Mouse (Mus musculus) erythroid progenitor cell, adult 5-6 weeks (primary cell): ENCODE measurements around the gene Fam81a. TPM values are rescaled to one million over a fixed set of nuclear protein-coding genes. Genes with fewer than 3 reads are reported as not detected.
A peak's percentile ranks its signal among the peaks of the same experiment; 100 is the strongest.

Experiments
- ATAC-seq: replicated peaks from 2 replicates; pipeline ENCODE4 v1.8.0; 2016; ENCODE audit warnings: moderate number of reproducible peaks, mild to moderate bottlenecking, moderate TSS enrichment, inconsistent platforms; ENCODE audit not compliant: poor library complexity, low FRiP score, severe bottlenecking
- total RNA-seq, 2 experiments: library from RNA; stranded (forward) in 1 of 2; stranded (reverse) in 1 of 2; fragments of 150-400 nt in 1 of 2; fragments of 186-747, 209-891 nt in 1 of 2; gene quantifications; 2 replicates each; pipeline versions ENCODE4 v1.2.3 to v1.2.4; 2015 to 2017; ENCODE audit warnings: low replicate concordance in 2 of 2

The Fam81a gene
- total RNA-seq, 2 experiments from 2014 or later = not detected

DNA sequence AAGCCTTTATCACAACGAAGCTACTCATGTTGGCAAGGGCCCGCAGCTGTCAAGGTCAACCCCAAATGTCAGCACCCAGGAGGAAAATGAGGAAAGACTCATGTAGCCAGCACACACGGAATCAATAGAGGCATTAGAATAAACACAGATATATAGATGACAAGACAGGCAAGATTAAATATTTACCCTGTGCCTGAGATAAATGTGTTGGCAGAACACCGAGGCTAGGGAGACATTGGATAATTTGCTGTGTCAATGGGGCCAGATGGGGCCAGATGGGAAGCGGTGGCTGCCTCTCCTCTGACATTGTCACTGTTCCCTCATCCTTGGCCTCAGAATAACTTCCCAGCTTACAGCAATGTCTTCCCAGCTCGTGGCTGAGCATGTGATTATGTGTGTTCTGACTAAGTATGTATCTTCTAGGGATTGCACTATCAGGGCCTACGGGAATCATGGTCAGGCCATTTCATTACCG is 72.4 kb downstream of the Fam81a start:
- ATAC-seq = no peak

DNA sequence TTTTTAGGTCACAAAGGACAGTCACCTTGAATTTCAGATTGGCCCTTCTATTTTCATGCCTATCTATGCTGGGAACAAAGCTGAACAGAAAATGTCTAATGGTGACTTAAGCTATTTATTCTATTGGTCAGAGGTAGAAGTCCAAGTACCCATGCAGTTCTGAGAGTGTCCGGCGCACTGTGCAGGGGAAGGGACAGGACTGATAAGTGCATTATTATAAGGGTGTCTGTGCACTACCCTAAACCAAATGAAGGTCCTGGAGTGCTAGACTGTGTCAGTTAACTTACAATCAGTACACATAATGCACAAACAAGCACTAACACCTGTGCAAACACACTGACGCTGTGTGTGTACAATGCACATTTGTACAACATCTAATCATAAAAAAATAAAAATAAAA is 74.9 kb downstream of the Fam81a start:
- ATAC-seq = no peak

DNA sequence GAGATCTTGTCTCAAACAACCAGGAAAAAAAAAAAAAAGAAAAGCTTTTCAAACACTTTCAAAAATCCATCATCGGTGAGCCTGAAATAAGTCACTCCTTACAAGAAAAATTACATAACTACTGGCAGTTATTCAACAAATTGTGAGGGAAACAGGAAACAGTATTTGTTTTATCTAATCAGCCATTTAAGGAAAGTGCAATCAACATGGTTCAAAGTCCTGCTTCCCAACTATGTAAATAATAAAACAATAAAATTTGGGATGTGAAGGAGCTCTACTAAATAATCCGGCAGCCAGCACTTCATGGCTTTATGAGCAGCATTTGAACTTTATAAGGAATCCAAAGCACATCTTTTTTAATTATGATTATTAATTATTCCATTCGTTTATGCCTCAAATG is 80.3 kb downstream of the Fam81a start:
- no peak for ATAC-seq

DNA sequence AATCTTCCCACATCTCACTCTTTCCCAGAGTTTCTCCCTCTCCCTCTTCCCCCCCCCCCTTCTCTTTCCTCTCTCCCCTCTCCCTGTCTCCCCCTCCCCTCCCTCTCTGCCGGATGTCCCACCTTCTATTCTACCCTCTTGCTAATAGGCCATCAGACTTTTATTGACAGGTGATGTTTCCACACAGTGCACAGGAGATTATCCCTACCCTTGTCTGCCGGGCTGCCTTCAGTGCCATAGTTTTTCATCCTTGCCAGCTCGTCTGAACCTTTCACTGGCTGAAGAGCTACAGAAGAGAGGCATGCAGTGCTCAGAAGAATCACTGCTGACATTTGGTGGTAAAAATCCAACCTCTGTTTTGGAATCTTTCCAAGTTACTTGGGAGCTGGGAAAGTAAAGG is 88.9 kb downstream of the Fam81a start:
- ATAC-seq = no peak

DNA sequence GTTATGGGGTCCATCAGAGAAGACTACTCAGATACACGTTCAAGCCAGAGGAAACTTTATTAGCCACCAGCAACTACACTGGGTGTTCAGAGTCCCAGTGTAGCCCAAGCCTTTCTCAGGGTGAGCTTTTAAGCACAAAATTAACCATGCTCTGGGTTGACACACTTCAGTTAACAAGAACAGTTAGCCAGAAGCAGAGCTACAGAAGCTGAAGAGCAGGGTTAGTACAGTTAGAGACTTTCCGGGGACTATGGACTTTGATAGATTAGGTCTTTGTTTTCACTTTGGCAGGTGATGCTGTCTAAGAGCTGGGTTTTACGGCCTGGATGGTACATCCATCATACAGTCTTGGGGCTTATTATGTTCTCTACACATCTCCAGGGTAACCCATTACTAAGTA is 89.6 kb downstream of the Fam81a start:
- no peak for ATAC-seq

DNA sequence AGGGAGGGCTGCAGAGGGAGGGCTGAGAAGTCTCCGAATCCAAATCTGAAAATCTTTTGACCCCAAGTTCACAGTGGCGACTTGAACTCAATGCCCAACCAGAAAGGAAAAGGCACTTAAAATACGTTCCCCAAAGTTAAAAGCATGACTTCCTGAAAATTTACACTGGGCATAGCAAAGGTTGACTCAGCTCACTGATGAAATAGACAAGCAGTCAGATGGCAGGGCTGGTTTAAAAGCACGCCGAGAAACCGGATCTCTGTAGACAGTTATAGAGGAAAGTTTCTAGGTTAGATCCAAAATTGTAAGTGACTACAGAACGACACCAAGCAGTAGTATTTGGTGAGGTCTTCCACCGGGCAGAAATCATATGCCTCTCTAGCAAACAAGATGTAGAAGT is 92.5 kb downstream of the Fam81a start:
- no peak for ATAC-seq

DNA sequence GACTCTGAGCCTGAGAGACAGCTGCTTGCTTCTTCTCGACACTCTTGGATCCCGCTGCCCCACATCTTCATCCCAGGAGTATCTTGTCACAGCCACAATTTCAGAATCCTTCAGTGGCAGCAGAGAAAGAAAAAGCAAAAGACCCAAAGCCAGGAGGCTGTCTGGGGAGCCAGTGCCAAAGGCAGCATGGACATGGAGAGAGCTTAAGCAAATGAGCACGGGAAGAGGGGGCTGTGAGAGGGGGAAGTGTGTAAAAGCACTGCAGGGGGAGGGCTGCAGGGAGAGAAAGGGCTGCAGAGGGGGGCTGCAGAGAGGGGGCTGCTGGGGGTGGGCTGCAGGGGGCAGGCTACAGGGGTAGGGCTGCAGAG is 93.0 kb downstream of the Fam81a start:
- no peak for ATAC-seq

DNA sequence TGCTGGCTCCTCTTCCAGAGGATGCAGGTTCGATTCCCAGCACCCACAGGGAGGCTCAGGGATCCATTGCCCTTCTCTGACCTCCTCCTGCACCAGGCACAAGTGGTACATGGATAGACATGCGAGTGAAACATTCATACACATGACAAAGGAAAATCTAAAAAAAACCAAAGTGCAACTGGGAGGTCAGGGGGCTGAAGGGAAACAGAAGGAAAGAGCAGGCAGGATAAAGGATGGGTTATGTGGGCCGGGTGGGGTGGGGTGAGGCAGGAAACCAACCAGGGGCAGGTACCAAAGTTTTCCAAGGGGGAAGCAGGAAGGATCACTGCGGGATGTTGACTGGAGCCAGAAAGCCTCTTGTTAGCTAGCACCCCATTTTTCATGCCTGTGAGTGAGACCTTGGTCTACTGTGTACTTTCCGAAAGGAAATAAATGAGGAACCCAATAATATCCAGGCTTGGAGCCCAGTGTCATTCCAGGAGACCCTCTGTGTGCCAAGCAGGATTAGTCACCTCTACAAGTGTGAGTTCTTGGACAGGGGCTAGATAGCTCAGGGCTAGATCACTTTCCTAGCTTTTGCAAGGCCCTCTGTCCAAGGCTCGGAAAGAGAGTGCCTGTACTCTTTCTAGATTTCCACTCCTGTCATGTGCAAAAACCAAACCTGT is 93.5 kb downstream of the Fam81a start:
- ATAC-seq = no peak

DNA sequence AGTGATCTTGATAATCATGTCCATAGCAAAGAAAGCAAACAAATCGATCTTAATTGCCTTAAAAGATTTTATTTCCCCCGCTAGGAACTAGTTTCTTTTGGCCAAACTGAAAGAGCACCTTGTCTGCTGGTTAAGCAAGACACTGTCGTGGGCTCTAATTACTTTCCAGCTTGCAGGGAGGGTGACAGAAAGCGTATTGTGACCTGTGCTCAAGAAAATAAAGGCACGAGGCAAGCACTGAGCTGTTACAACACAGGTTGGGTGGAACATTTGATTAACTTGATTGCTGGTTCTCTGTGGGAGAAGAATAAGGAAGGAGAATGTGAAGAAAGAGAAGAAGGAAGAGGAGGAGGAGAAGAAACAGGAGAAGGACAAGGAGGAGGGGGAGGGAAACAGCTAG is 94.1 kb downstream of the Fam81a start:
- no peak for ATAC-seq

DNA sequence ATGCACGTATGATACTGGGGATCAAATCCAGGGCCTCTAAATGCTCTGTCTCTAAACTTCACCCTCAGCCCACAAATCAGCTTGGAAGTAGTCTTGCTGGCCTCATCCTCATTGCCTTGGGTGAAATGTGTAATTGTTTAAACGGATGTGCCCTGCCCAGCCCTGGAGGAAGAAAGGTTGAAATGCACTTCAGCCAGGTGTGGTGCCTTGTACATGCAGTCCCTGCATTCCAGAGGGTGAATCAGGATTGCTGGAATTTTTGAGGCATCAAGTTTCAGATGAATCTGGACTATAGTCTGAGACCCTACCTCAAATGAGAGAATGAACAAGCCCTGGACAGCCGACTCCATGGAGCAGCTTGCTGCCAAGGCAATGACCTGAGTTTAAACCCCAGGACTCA is 94.5 kb downstream of the Fam81a start:
- no peak for ATAC-seq

DNA sequence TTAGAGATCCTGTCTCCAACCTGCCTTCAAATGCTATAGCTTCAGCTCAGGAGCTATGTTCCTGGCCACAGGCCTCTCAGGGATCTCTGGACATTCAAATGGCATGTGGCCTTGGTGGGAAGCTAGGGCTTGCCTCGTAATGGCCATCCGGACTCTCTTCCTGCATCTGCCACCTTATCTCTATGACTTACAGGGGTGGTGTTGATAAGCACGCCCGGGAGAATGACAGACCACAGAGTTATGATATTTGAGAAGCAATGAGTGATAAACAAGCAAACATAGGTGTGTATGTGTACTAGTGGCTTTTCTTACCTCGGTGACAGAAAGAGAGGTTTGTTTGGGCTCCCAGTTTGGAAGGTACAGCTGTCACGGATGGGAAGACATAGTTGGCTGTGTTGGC is 96.1 kb downstream of the Fam81a start:
- ATAC-seq = peak; percentile 43; the same call in 1 of the 2 replicates

DNA sequence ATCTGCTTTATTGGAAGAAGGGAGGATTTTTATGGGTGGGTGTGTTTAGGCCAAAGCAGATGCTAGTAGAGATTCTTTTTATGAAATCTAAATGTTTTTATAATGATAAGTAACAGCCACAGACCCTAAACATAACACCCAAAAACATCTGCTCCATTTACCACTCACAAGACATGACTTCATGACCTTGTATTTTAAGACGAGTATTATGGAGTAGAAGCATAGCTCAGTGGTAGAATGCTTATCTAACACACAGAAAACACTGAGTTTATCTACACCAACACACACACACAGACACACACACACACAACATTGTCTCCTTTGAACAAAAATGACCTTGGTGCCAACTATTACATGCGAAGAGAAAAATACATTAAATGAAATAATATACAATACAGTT is 97.5 kb downstream of the Fam81a start:
- no peak for ATAC-seq

DNA sequence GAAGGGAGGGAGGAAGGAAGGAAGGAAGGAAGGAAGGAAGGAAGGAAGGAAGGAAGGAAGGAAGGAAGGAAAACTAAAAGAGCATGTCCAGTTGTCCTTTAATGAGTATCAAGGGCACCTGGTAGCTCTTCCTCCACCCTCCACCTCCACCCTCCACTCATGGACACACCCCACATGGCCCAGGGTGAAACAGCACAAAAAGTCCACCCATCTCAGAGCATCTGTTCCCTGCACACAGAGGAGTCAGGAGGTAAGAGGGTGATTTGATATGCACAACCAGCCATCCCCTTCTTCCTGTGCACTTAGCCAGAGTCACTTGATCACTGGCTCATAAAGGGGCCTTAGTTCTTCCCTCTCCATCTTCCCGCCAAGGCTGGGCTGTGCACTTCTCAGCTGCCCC is 99.4 kb downstream of the Fam81a start:
- ATAC-seq = no peak

DNA sequence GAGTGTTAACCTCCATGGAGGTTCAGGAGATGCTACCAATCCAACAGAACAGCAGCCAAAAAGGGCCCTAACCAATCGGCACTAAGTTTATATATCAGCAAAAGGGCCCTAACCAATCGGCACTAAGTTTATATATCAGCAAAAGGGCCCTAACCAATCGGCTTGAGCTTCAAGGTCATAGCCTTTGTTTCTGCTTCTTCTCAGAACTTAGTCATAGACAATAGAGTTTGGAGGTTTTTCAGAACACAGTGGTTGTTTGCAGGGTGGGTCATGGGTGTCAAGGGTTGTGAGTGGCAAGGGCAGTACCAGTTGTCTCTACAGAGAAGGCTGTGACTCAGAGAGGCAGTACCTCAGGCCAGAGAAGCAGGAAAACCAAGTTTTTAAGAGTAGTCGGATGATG is 100.2 kb downstream of the Fam81a start:
- ATAC-seq = no peak

DNA sequence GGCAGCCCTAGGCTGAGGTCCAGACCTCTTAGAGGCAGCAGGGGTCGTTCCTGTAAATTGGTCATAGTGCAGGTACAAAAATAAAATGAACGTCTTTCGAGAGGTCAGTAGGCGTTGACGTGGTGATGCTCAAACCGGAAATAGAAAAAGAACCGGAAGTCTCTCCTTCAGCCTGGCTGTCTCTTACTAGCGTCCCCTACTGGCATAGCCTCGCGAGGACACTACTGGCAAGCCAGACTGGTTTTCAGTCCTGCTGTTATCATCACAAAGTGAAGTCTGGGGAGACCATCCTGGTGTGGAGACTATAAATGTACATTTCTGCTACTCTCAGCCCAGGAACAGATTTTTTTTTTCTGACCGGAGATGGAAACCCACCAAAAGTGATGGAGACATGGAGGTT is 101.8 kb downstream of the Fam81a start:
- ATAC-seq = no peak

DNA sequence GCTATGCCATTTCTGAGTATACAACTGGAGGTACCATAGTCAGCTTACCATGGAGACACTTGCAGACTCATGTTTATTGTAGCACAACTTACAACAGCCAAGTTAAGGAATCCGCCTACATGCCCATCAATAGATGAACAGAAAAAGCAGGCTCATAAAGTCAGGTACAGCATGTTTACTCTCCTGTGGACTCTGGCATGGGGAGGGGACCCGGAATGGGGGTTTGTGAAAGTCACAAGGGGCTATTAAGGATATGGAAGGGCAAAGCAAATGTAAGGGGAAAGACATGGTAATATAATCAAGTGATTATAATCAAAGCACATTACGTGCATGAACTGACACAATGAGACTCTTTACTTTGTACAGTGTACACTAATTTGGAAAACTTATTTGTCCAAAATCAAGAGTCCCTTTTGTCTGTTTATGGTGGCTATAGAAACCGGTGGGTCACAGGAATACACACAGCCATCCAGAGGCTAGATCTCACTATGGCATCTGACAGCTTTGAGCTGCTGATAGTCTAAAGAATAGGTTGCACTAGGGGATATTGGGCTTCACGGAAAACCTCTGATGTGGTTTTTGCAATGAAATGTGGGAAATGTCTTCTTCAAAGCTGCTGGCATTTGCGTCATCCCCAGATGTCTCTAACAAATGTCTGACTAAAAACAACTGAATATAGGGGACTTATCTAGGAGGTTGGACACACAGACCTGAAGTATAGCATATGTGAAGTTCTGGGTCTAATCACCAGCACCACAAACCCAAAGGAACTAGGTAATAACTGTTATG is 102.6 kb downstream of the Fam81a start:
- ATAC-seq = no peak

Other genes starting within 250 kb of the Fam81a start
- 64.2 and 80.1 TPM in 2 replicates for gene Bnip2, start 153.1 kb downstream of the Fam81a start, total RNA-seq (2015; ENCODE audit: low replicate concordance)
- gene Bnip2, start 153.1 kb downstream of the Fam81a start, total RNA-seq (2017; ENCODE audit: low replicate concordance) = 88.1 and 97.8 TPM in 2 replicates
- gene Gtf2a2, start 130.0 kb downstream of the Fam81a start, total RNA-seq (2015; ENCODE audit: low replicate concordance) = 135 and 194 TPM in 2 replicates
- gene Gtf2a2, start 130.0 kb downstream of the Fam81a start, total RNA-seq (2017; ENCODE audit: low replicate concordance) = 137 and 140 TPM in 2 replicates
- gene Gcnt3, start 104.5 kb downstream of the Fam81a start, total RNA-seq (2015; ENCODE audit: low replicate concordance) = not detected in 2 replicates
- gene Gcnt3, start 104.5 kb downstream of the Fam81a start, total RNA-seq (2017; ENCODE audit: low replicate concordance) = not detected in 2 replicates
- gene Myo1e, start 64.8 kb upstream of the Fam81a start, total RNA-seq (2015; ENCODE audit: low replicate concordance) = 2.1 and 4.0 TPM in 2 replicates
- 1.5 and 2.3 TPM in 2 replicates for gene Myo1e, start 64.8 kb upstream of the Fam81a start, total RNA-seq (2017; ENCODE audit: low replicate concordance)